Mouse (Mus musculus): ENCODE data around the gene Greb1. TPM values are rescaled to one million over a fixed set of nuclear protein-coding genes. Genes with fewer than 3 reads are reported as not detected.

Gene Greb1
- polyA plus RNA-seq, 1 experiment = 0.48 TPM

GRCm38 (mm10) chr12:16690631-16691030 lies 110.1 kb downstream of the Greb1 start:
- H3K27ac ChIP-seq (ENCODE audit: insufficient read depth, low read length) = no peak overlapping the region
- TF ChIP-seq POLR2A (IDR thresholded peaks at IDR 0.05; ENCODE audit: extremely low read depth, insufficient read depth, low read length) (no peak), CTCF (IDR thresholded peaks at IDR 0.05; ENCODE audit: extremely low read depth, insufficient read depth, low read length) (no peak)

GRCm38 (mm10) chr12:16672246-16672645 lies 128.4 kb downstream of the Greb1 start:
- TF ChIP-seq POLR2A (IDR thresholded peaks at IDR 0.05; ENCODE audit: extremely low read depth, insufficient read depth, low read length) = no peak
- no peak for TF ChIP-seq CTCF (IDR thresholded peaks at IDR 0.05; ENCODE audit: extremely low read depth, insufficient read depth, low read length)
- no peak overlapping the region for H3K4me3 ChIP-seq (ENCODE audit: insufficient read depth, low read length)
- no peaks in the 10 kb centered on the region for H3K4me1 ChIP-seq (ENCODE audit: control insufficient read depth, insufficient read depth, low read length)

More at GRCm38 (mm10) chr12:16690631-16691030, 110.1 kb downstream of the Greb1 start:
- no peaks in the 10 kb centered on the region for H3K4me1 ChIP-seq (ENCODE audit: control insufficient read depth, insufficient read depth, low read length)
- H3K4me3 ChIP-seq (ENCODE audit: insufficient read depth, low read length) = no peak overlapping the region

GRCm38 (mm10) chr12:16669176-16669575 lies 131.5 kb downstream of the Greb1 start:
- TF ChIP-seq POLR2A (IDR thresholded peaks at IDR 0.05; ENCODE audit: extremely low read depth, insufficient read depth, low read length) (no peak), CTCF (IDR thresholded peaks at IDR 0.05; ENCODE audit: extremely low read depth, insufficient read depth, low read length) (no peak)
- Histone ChIP-seq H3K4me3 (ENCODE audit: insufficient read depth, low read length) (no peak overlapping the region), H3K4me1 (ENCODE audit: control insufficient read depth, insufficient read depth, low read length) (no peaks in the 10 kb centered on the region), H3K27ac (ENCODE audit: insufficient read depth, low read length) (no peak overlapping the region)

More at GRCm38 (mm10) chr12:16672246-16672645, 128.4 kb downstream of the Greb1 start:
- H3K27ac ChIP-seq (ENCODE audit: insufficient read depth, low read length) = no peak overlapping the region

GRCm38 (mm10) chr12:16665022-16665421 lies 135.7 kb downstream of the Greb1 start:
- no peaks in the 10 kb centered on the region; the same call in 1 of the 2 replicates for H3K4me1 ChIP-seq (ENCODE audit: control insufficient read depth, insufficient read depth, low read length)
- H3K27ac ChIP-seq (ENCODE audit: insufficient read depth, low read length) = no peak overlapping the region
- no peak overlapping the region for H3K4me3 ChIP-seq (ENCODE audit: insufficient read depth, low read length)
- no peak for TF ChIP-seq CTCF (IDR thresholded peaks at IDR 0.05; ENCODE audit: extremely low read depth, insufficient read depth, low read length)
- TF ChIP-seq POLR2A (IDR thresholded peaks at IDR 0.05; ENCODE audit: extremely low read depth, insufficient read depth, low read length) = no peak

GRCm38 (mm10) chr12:16662955-16663585 lies 137.6 kb downstream of the Greb1 start:
- TF ChIP-seq CTCF (IDR thresholded peaks at IDR 0.05; ENCODE audit: extremely low read depth, insufficient read depth, low read length) = no peak
- no peak for TF ChIP-seq POLR2A (IDR thresholded peaks at IDR 0.05; ENCODE audit: extremely low read depth, insufficient read depth, low read length)
- no peaks in the 10 kb centered on the region; the same call in 1 of the 2 replicates for H3K4me1 ChIP-seq (ENCODE audit: control insufficient read depth, insufficient read depth, low read length)
- H3K4me3 ChIP-seq (ENCODE audit: insufficient read depth, low read length) = no peak overlapping the region
- peak overlapping the region; percentile 55 for H3K27ac ChIP-seq (ENCODE audit: insufficient read depth, low read length)

- Histone ChIP-seq H3K27ac (ENCODE audit: insufficient read depth, low read length) (no peak overlapping the region), H3K4me1 (ENCODE audit: control insufficient read depth, insufficient read depth, low read length) (no peaks in the 10 kb centered on the region; the same call in 1 of the 2 replicates), H3K4me3 (ENCODE audit: insufficient read depth, low read length) (no peak overlapping the region)
- TF ChIP-seq CTCF (IDR thresholded peaks at IDR 0.05; ENCODE audit: extremely low read depth, insufficient read depth, low read length) (no peak), POLR2A (IDR thresholded peaks at IDR 0.05; ENCODE audit: extremely low read depth, insufficient read depth, low read length) (no peak)
Measured at GRCm38 (mm10) chr12:16661936-16662335, 138.8 kb downstream of the Greb1 start.

GRCm38 (mm10) chr12:16661459-16661858 lies 139.2 kb downstream of the Greb1 start:
- Histone ChIP-seq H3K27ac (ENCODE audit: insufficient read depth, low read length) (no peak overlapping the region), H3K4me3 (ENCODE audit: insufficient read depth, low read length) (no peak overlapping the region), H3K4me1 (ENCODE audit: control insufficient read depth, insufficient read depth, low read length) (no peaks in the 10 kb centered on the region; the same call in 1 of the 2 replicates)
- no peak for TF ChIP-seq CTCF (IDR thresholded peaks at IDR 0.05; ENCODE audit: extremely low read depth, insufficient read depth, low read length)
- TF ChIP-seq POLR2A (IDR thresholded peaks at IDR 0.05; ENCODE audit: extremely low read depth, insufficient read depth, low read length) = no peak

- no peak for TF ChIP-seq POLR2A (IDR thresholded peaks at IDR 0.05; ENCODE audit: extremely low read depth, insufficient read depth, low read length)
- TF ChIP-seq CTCF (IDR thresholded peaks at IDR 0.05; ENCODE audit: extremely low read depth, insufficient read depth, low read length) = no peak
- H3K4me1 ChIP-seq (ENCODE audit: control insufficient read depth, insufficient read depth, low read length) = no peaks in the 10 kb centered on the region; the same call in 1 of the 2 replicates
- H3K27ac ChIP-seq (ENCODE audit: insufficient read depth, low read length) = no peak overlapping the region
- H3K4me3 ChIP-seq (ENCODE audit: insufficient read depth, low read length) = no peak overlapping the region
Measured at GRCm38 (mm10) chr12:16656906-16657875, 143.5 kb downstream of the Greb1 start.

- H3K4me3 ChIP-seq (ENCODE audit: insufficient read depth, low read length) = peak overlapping the region; percentile 37; the same call in 1 of the 2 replicates
- no peak overlapping the region for H3K27ac ChIP-seq (ENCODE audit: insufficient read depth, low read length)
- TF ChIP-seq CTCF (IDR thresholded peaks at IDR 0.05; ENCODE audit: extremely low read depth, insufficient read depth, low read length) = no peak
- no peak for TF ChIP-seq POLR2A (IDR thresholded peaks at IDR 0.05; ENCODE audit: extremely low read depth, insufficient read depth, low read length)
- H3K4me1 ChIP-seq (ENCODE audit: control insufficient read depth, insufficient read depth, low read length) = no peaks in the 10 kb centered on the region; the same call in 1 of the 2 replicates
Measured at GRCm38 (mm10) chr12:16655604-16656003, 145.1 kb downstream of the Greb1 start.

Data from cortical plate, adult 2 months (tissue).